Mouse (Mus musculus) intestine, embryonic 16.5 days (tissue): ENCODE results near the gene Casp7. TPM values are rescaled to one million over a fixed set of nuclear protein-coding genes. Genes with fewer than 3 reads are reported as not detected.

Experiments
- ATAC-seq: fragments of 200-750 bp; cut with Nextera tagmentation; 2 replicates; pipeline ENCODE4 v1.8.0; 2017; ENCODE audit warnings: moderate TSS enrichment, moderate library complexity
- H3K27ac ChIP-seq: fragments of 300-500 bp; sonication (generic); 2 replicates; pipeline ENCODE4 v1.5.1; 2014; ENCODE audit warnings: mild to moderate bottlenecking, low read length
- H3K27me3 ChIP-seq: fragments of 300-500 bp; sonication (generic); replicated peaks from 2 replicates; pipeline ENCODE4 v1.6.1; 2014; ENCODE audit warnings: low read length, control low read depth, mixed read lengths; ENCODE audit not compliant: control insufficient read depth, insufficient read depth
- H3K36me3 ChIP-seq: fragments of 300-500 bp; sonication (generic); 2 replicates; pipeline ENCODE4 v1.6.1; 2014; ENCODE audit warnings: low read length, control low read depth; ENCODE audit not compliant: control insufficient read depth, insufficient read depth
- H3K4me1 ChIP-seq: fragments of 300-500 bp; sonication (generic); 2 replicates; pipeline ENCODE4 v1.6.1; 2014; ENCODE audit warnings: low read length, control low read depth, mixed read lengths; ENCODE audit not compliant: control insufficient read depth, insufficient read depth
- H3K4me2 ChIP-seq: fragments of 300-500 bp; sonication (generic); 2 replicates; pipeline ENCODE4 v1.6.1; 2014; ENCODE audit warnings: low read depth, low read length, control low read depth
- H3K4me3 ChIP-seq: fragments of 300-500 bp; sonication (generic); 2 replicates; pipeline ENCODE4 v1.5.1; 2014; ENCODE audit warnings: mild to moderate bottlenecking, low read length
- H3K9ac ChIP-seq: fragments of 300-500 bp; sonication (generic); 2 replicates; pipeline ENCODE4 v1.6.1; 2014; ENCODE audit warnings: low read depth, low read length
- H3K9me3 ChIP-seq: fragments of 300-500 bp; sonication (generic); 2 replicates; pipeline ENCODE4 v1.6.1; 2016; ENCODE audit warnings: low read length, control low read depth; ENCODE audit not compliant: control insufficient read depth
- WGBS: fragments of 180-500 bp; shearing (Covaris S2); extraction: QIAGEN DNeasy Blood & Tissue Kit; methylation state at CpG from one replicate; pipeline ENCODE4 v1.1.7; 2014; 5-methylcytosine and 5-hydroxymethylcytosine counted together
- polyA plus RNA-seq: library from polyadenylated mRNA; unstranded; fragments of >200 nt; fragmentation: Nextera tagmentation; extraction: Ambion mirVana; gene quantifications from 2 replicates; pipeline ENCODE4 v1.2.1, GENCODE M21; 2015

Gene Casp7
- polyA plus RNA-seq, 1 experiment from 2014 or later, result 41.0 TPM

DNA sequence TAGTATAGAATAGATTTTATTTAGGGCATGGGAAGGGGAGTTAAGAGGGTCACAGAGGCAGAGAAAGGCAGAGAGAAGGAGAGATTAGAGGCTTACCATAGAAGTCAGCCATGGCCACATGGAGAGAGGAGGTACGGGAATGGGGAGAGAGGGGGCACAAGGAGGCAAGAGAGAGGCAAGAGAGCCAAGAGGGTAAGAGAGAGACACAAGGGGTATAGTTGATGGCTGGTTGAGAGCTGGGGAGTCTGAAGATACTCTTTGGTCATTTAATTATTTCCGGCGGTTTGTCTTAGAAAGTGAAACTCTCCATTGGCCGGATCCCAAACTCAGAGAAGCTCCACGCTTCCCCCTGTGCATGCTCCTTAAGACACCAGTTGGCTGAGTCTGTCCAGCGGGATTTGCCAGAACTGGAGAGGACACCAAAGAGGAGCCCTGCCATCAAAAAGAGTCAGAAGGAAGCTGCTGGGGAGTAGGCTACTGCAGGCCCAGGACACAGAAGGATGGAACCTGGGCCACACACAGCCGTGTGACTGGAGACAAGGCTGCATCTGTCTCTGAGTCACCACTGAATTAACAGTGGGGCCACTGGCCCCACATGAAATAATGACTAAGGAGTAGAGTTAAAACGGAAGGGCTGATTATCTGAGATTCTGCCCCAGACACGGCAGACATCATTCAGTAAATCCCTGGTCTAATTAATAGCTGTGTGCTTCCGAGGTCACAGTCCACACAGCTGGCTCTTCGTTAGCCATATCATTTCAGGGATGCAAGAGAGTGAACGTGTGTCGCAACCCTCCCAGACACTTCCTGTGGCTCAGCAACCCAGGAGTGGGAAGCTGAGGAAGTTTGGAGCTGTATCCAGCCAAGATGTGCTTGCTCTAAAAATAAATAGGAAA lies 88.7 kb downstream of the Casp7 start:
- no peaks in the 10 kb centered on the region for H3K36me3 ChIP-seq
- H3K27ac ChIP-seq, result peak overlapping the region; percentile 67
- peaks cover 10% of the 10 kb centered on the region for H3K4me1 ChIP-seq
- no peaks in the 10 kb centered on the region for H3K27me3 ChIP-seq
- H3K4me3 ChIP-seq, result no peak overlapping the region
- peak; percentile 85 for ATAC-seq
- no peaks in the 10 kb centered on the region for H3K9me3 ChIP-seq
- H3K4me2 ChIP-seq, result no peak overlapping the region
- no peak overlapping the region for H3K9ac ChIP-seq
- 37% methylated on average over 13 of the region's 13 CpGs for WGBS

DNA sequence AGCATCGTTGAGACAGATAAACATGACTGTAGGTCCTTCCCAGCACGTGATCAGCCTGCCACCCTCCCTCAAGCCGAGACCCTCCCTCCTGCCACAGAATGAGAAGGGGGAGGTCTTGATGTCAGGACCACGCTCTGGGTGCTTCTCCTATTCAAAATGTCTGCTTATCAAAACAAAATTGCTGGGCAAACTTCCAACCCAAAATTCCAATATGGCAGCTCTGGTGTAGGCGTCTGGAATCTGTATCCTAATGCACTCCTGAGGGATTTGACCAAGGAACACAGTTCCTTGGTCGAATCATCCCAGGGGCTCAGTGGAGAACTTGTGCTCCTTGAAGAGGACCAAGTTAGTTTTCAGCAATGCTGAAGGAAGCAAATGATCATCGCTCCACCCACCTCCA lies 90.0 kb downstream of the Casp7 start:
- WGBS, result 75% methylated on average over 7 of the region's 7 CpGs
- H3K36me3 ChIP-seq, result no peaks in the 10 kb centered on the region
- no peak overlapping the region for H3K4me2 ChIP-seq
- no peaks in the 10 kb centered on the region for H3K27me3 ChIP-seq
- no peak overlapping the region for H3K9ac ChIP-seq
- no peak overlapping the region for H3K4me3 ChIP-seq
- peaks cover 10% of the 10 kb centered on the region for H3K4me1 ChIP-seq
- ATAC-seq, result no peak
- no peak overlapping the region; the same call in 1 of the 2 replicates for H3K27ac ChIP-seq
- no peaks in the 10 kb centered on the region for H3K9me3 ChIP-seq

DNA sequence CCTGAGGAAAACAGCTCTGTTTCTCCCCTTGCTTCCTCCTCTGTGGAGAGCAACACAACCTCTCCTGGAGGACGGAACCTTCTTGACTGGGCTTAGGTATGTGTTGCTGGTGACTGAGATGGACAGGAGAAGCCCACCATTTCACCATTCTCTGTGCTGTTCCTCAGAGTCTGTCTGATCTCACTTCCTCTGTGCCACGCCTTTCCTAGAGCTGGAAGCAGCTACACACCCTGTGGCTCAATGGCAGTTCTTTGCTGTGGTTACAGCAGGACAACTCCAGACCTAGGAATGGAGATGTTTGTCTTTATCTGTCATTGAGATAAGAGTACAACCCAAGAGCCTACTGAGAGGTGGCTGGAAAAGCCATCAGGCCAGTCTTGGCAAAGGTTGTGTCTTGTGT lies 90.4 kb downstream of the Casp7 start:
- Histone ChIP-seq H3K9me3 (no peaks in the 10 kb centered on the region), H3K27me3 (no peaks in the 10 kb centered on the region), H3K4me2 (no peak overlapping the region), H3K9ac (no peak overlapping the region), H3K27ac (no peak overlapping the region), H3K4me3 (no peak overlapping the region), H3K4me1 (peaks cover 10% of the 10 kb centered on the region), H3K36me3 (no peaks in the 10 kb centered on the region)
- WGBS, result 91% methylated on average over 2 of the region's 2 CpGs
- no peak for ATAC-seq

DNA sequence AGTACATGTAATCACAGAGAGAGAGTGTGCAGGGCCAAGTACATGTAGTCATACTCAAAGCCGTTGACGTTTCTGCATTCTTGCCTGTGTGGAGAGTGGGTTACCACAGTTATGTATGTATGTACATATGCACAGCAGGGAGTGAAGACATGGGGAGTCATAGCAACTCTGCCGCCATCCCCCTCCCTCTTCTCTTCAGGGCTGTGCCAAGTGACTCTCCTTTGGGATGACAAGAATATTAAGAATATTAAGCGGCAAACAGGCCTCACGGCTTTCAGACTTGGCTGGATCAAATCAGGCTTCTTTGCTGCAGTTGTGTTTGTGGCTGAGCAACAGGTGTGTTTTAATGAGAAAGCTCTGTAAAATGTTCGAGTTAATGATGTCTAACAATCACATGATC lies 92.7 kb downstream of the Casp7 start:
- Histone ChIP-seq H3K4me2 (no peak overlapping the region), H3K27me3 (no peaks in the 10 kb centered on the region), H3K9me3 (no peaks in the 10 kb centered on the region), H3K4me3 (no peak overlapping the region), H3K27ac (no peak overlapping the region), H3K4me1 (peaks cover 10% of the 10 kb centered on the region), H3K36me3 (no peaks in the 10 kb centered on the region), H3K9ac (no peak overlapping the region)
- WGBS, result 79% methylated on average over 6 of the region's 6 CpGs
- no peak for ATAC-seq

Other genes with a start within 250 kb of the Casp7 start
- gene Habp2, start 110.0 kb upstream of the Casp7 start, polyA plus RNA-seq, result 10.1 and 12.7 TPM in 2 replicates
- 0.33 and 0.40 TPM in 2 replicates for gene Nrap, start 7.1 kb upstream of the Casp7 start, polyA plus RNA-seq
- 0.61 and 0.65 TPM in 2 replicates for gene Plekhs1, start 64.5 kb downstream of the Casp7 start, polyA plus RNA-seq
- 19.8 and 20.5 TPM in 2 replicates for gene Dclre1a, start 151.1 kb downstream of the Casp7 start, polyA plus RNA-seq
- 13.4 and 14.9 TPM in 2 replicates for gene Nhlrc2, start 151.1 kb downstream of the Casp7 start, polyA plus RNA-seq